Mouse (Mus musculus) MEL (cell line): ENCODE data around the gene Arhgef38. TPM values are rescaled to one million over a fixed set of nuclear protein-coding genes. Genes with fewer than 3 reads are reported as not detected.

Experiments
- DNase-seq: peaks from one replicate; pipeline ENCODE4 v3.0.0; 2011; ENCODE audit warnings: low read depth, low spot score
- H3K27ac ChIP-seq: 2 replicates; pipeline ENCODE4 v1.5.1; 2012; ENCODE audit warnings: low read depth, mild to moderate bottlenecking, control low read depth, low read length, moderate library complexity; ENCODE audit not compliant: control insufficient read depth
- H3K27me3 ChIP-seq, 2 experiments: fragments of 150-350 bp in 1 of 2; sonication (generic) in 1 of 2; 2 replicates each; pipeline ENCODE4 v1.6.1; 2012; ENCODE audit warnings: low read length in 2 of 2, mild to moderate bottlenecking in 2 of 2, improper control_type of control experiment in 1 of 2, moderate library complexity in 1 of 2; ENCODE audit not compliant: insufficient read depth in 2 of 2, control insufficient read depth in 1 of 2
- H3K36me3 ChIP-seq, 2 experiments: 2 replicates each; pipeline ENCODE4 v1.6.1; 2012 to 2014; ENCODE audit warnings: low read length in 2 of 2, improper control_type of control experiment in 1 of 2, inconsistent platforms in 1 of 2, mild to moderate bottlenecking in 1 of 2; ENCODE audit not compliant: insufficient read depth in 2 of 2, control insufficient read depth in 1 of 2
- H3K4me1 ChIP-seq, 2 experiments: fragments of 150-350 bp in 1 of 2; sonication (generic) in 1 of 2; 2 replicates each; pipeline ENCODE4 v1.6.1; 2012; ENCODE audit warnings: low read length in 2 of 2, improper control_type of control experiment in 1 of 2, mild to moderate bottlenecking in 1 of 2; ENCODE audit not compliant: insufficient read depth in 2 of 2, control insufficient read depth in 1 of 2
- H3K4me3 ChIP-seq, 2 experiments: fragments of 150-350 bp in 1 of 2; sonication (generic) in 1 of 2; 2 replicates each; pipeline ENCODE4 v1.5.1; 2012; ENCODE audit warnings: low read depth in 2 of 2, low read length in 2 of 2, mild to moderate bottlenecking in 2 of 2, moderate library complexity in 2 of 2, control low read depth in 1 of 2, improper control_type of control experiment in 1 of 2; ENCODE audit not compliant: control insufficient read depth in 1 of 2, insufficient read depth in 1 of 2
- H3K79me2 ChIP-seq: 2 replicates; pipeline ENCODE4 v1.6.1; 2012; ENCODE audit warnings: mild to moderate bottlenecking, low read length, moderate library complexity; ENCODE audit not compliant: control insufficient read depth, poor library complexity, insufficient read depth
- H3K9ac ChIP-seq: 2 replicates; pipeline ENCODE4 v1.6.1; 2012; ENCODE audit warnings: low read depth, mild to moderate bottlenecking, control low read depth, low read length, moderate library complexity; ENCODE audit not compliant: control insufficient read depth, poor library complexity, severe bottlenecking
- H3K9me3 ChIP-seq: fragments of 150-350 bp; sonication (generic); replicated peaks from 2 replicates; pipeline ENCODE4 v1.6.1; 2012; ENCODE audit warnings: mild to moderate bottlenecking, low read length, improper control_type of control experiment, moderate library complexity; ENCODE audit not compliant: insufficient read depth
- BHLHE40 ChIP-seq: IDR thresholded peaks from 2 replicates; pipeline ENCODE4 v1.6.1; 2012; ENCODE audit warnings: low read depth, mild to moderate bottlenecking, inconsistent platforms, low read length, improper control_type of control experiment, borderline replicate concordance
- CHD1 ChIP-seq: IDR thresholded peaks from 2 replicates; pipeline ENCODE4 v1.6.1; 2012; ENCODE audit warnings: low read depth, mild to moderate bottlenecking, inconsistent platforms, low read length, improper control_type of control experiment
- CHD2 ChIP-seq: IDR thresholded peaks from 2 replicates; pipeline ENCODE4 v1.6.1; 2011; ENCODE audit warnings: low read length, improper control_type of control experiment
- CTCF ChIP-seq, 3 experiments: IDR thresholded peaks in 2 of 3; conservative IDR thresholded peaks in 1 of 3; 2 replicates each; pipeline ENCODE4 v1.5.1; 2011 to 2012; ENCODE audit warnings: low read length in 3 of 3, low read depth in 2 of 3, mild to moderate bottlenecking in 2 of 3, improper control_type of control experiment in 1 of 3, inconsistent platforms in 1 of 3, mixed read lengths in 1 of 3, moderate library complexity in 1 of 3; ENCODE audit not compliant: control insufficient read depth in 1 of 3, insufficient read depth in 1 of 3, poor library complexity in 1 of 3, severe bottlenecking in 1 of 3
- ELF1 ChIP-seq: IDR thresholded peaks from 2 replicates; pipeline ENCODE4 v1.6.1; 2014; ENCODE audit warnings: low read depth, mild to moderate bottlenecking, inconsistent platforms, low read length, improper control_type of control experiment, moderate library complexity
- GABPA ChIP-seq: IDR thresholded peaks from 2 replicates; pipeline ENCODE4 v1.6.1; 2012; ENCODE audit warnings: low read depth, mild to moderate bottlenecking, inconsistent platforms, low read length, improper control_type of control experiment, moderate library complexity
- HCFC1 ChIP-seq: IDR thresholded peaks from 2 replicates; pipeline ENCODE4 v1.6.1; 2012; ENCODE audit warnings: low read depth, mild to moderate bottlenecking, inconsistent platforms, low read length, improper control_type of control experiment, moderate library complexity
- MAFK ChIP-seq: IDR thresholded peaks from 2 replicates; pipeline ENCODE4 v1.6.1; 2011; ENCODE audit warnings: low read depth, mild to moderate bottlenecking, low read length, improper control_type of control experiment, borderline replicate concordance
- MAX ChIP-seq: IDR thresholded peaks from 2 replicates; pipeline ENCODE4 v1.6.1; 2011; ENCODE audit warnings: low read length, improper control_type of control experiment
- MAZ ChIP-seq: IDR thresholded peaks from 2 replicates; pipeline ENCODE4 v1.6.1; 2012; ENCODE audit warnings: low read depth, mild to moderate bottlenecking, inconsistent platforms, low read length, improper control_type of control experiment
- MEF2A ChIP-seq: IDR thresholded peaks from 2 replicates; pipeline ENCODE4 v1.6.1; 2014; ENCODE audit warnings: low read depth, mild to moderate bottlenecking, inconsistent platforms, low read length, improper control_type of control experiment; ENCODE audit not compliant: poor library complexity, insufficient replicate concordance, severe bottlenecking; ENCODE audit errors: extremely low read depth
- MXI1 ChIP-seq: IDR thresholded peaks from 2 replicates; pipeline ENCODE4 v1.6.1; 2011; ENCODE audit warnings: mild to moderate bottlenecking, low read depth, low read length, improper control_type of control experiment
- MYC ChIP-seq: IDR thresholded peaks from 2 replicates; pipeline ENCODE4 v1.6.1; 2011; ENCODE audit warnings: low read depth, mild to moderate bottlenecking, low read length, improper control_type of control experiment, moderate library complexity
- NRF1 ChIP-seq: IDR thresholded peaks from 2 replicates; pipeline ENCODE4 v1.6.1; 2014; ENCODE audit warnings: low read depth, mild to moderate bottlenecking, inconsistent platforms, low read length, improper control_type of control experiment, moderate library complexity; ENCODE audit not compliant: poor library complexity, insufficient read depth, severe bottlenecking
- RAD21 ChIP-seq: IDR thresholded peaks from 2 replicates; pipeline ENCODE4 v1.6.1; 2011; ENCODE audit warnings: mild to moderate bottlenecking, low read depth, low read length, improper control_type of control experiment
- SIN3A ChIP-seq: IDR thresholded peaks from 2 replicates; pipeline ENCODE4 v1.6.1; 2012; ENCODE audit warnings: low read length, improper control_type of control experiment, inconsistent platforms
- SMC3 ChIP-seq: IDR thresholded peaks from 2 replicates; pipeline ENCODE4 v1.6.1; 2011; ENCODE audit warnings: low read depth, low read length, improper control_type of control experiment
- TAL1 ChIP-seq: IDR thresholded peaks from 2 replicates; pipeline ENCODE4 v1.6.1; 2012; ENCODE audit warnings: mild to moderate bottlenecking, inconsistent platforms, low read length, moderate library complexity, mixed read lengths
- UBTF ChIP-seq: IDR thresholded peaks from 2 replicates; pipeline ENCODE4 v1.6.1; 2012; ENCODE audit warnings: low read depth, mild to moderate bottlenecking, inconsistent platforms, low read length, improper control_type of control experiment, moderate library complexity, borderline replicate concordance; ENCODE audit not compliant: insufficient read depth
- USF2 ChIP-seq, 2 experiments: IDR thresholded peaks; 2 replicates each; pipeline ENCODE4 v1.6.1; 2011 to 2012; ENCODE audit warnings: improper control_type of control experiment in 2 of 2, low read length in 2 of 2, borderline replicate concordance in 1 of 2, inconsistent platforms in 1 of 2, low read depth in 1 of 2, mild to moderate bottlenecking in 1 of 2; ENCODE audit not compliant: insufficient read depth in 1 of 2
- ZC3H11A ChIP-seq: IDR thresholded peaks from 2 replicates; pipeline ENCODE4 v1.6.1; 2012; ENCODE audit warnings: low read depth, mild to moderate bottlenecking, inconsistent platforms, low read length, improper control_type of control experiment
- ZKSCAN1 ChIP-seq: IDR thresholded peaks from 2 replicates; pipeline ENCODE4 v1.6.1; 2012; ENCODE audit warnings: low read depth, mild to moderate bottlenecking, inconsistent platforms, low read length, improper control_type of control experiment, moderate library complexity
- ZNF384 ChIP-seq: IDR thresholded peaks from 2 replicates; pipeline ENCODE4 v1.6.1; 2012; ENCODE audit warnings: low read depth, mild to moderate bottlenecking, inconsistent platforms, low read length, improper control_type of control experiment
- polyA plus RNA-seq, 2 experiments: library from polyadenylated mRNA; stranded (reverse) in 1 of 2; unstranded in 1 of 2; fragments of >175 nt in 1 of 2; fragments of >200 nt in 1 of 2; gene quantifications; 2 replicates each; pipeline versions ENCODE4 v1.2.1 to v1.2.4; 2012; ENCODE audit warnings: low replicate concordance in 2 of 2, low read depth in 1 of 2; ENCODE audit not compliant: insufficient read length in 2 of 2, insufficient read depth in 1 of 2, missing spikeins in 1 of 2
- total RNA-seq: library from RNA; depleted of rRNA; stranded (reverse); fragments of 300-350 nt; gene quantifications from 2 replicates; pipeline ENCODE4 v1.2.3, GENCODE M21; 2012; rRNA removed

Gene Arhgef38
- total RNA-seq (not detected in 2 replicates), polyA plus RNA-seq (not detected)

GRCm38 (mm10) chr3:133234821-133235295 is at the start of gene Arhgef38:
Arhgef38 (minus strand) TSS chr3:133234949.
- no peak within 1 kb of the TSS for H3K27ac ChIP-seq
- no peaks in the 10 kb centered on the region for H3K4me1 ChIP-seq
- H3K36me3 ChIP-seq = no peaks in the 10 kb centered on the region
- H3K27me3 ChIP-seq = peaks cover 0 to 5% of the 10 kb centered on the region in 2 experiments; a peak in 3 of 4 replicates
- H3K79me2 ChIP-seq = no peaks in the 10 kb centered on the region
- DNase-seq = no peak
- no peaks in the 10 kb centered on the region for H3K9me3 ChIP-seq
- H3K4me3 ChIP-seq = no peak within 1 kb of the TSS
- TF ChIP-seq MYC (no peak), UBTF (no peak)
- H3K9ac ChIP-seq = no peak within 1 kb of the TSS

GRCm38 (mm10) chr3:133271887-133272286 is 37.1 kb upstream of the Arhgef38 start:
- Histone ChIP-seq H3K4me1 (no peaks in the 10 kb centered on the region), H3K36me3 (peaks cover 0 to 3% of the 10 kb centered on the region in 2 experiments; a peak in 1 of 4 replicates), H3K27ac (no peak overlapping the region), H3K9me3 (no peaks in the 10 kb centered on the region), H3K79me2 (no peaks in the 10 kb centered on the region)
- peak; percentile 79 for DNase-seq
- no peak for TF ChIP-seq MAZ
- no peak for TF ChIP-seq MEF2A
- TF ChIP-seq ZC3H11A = peak; percentile 75
- no peak for TF ChIP-seq MAFK
- peak; percentile 69 for TF ChIP-seq RAD21
- peak; percentile 91 for TF ChIP-seq SMC3
- TF ChIP-seq ZKSCAN1 = no peak
- no peak for TF ChIP-seq MAX
- TF ChIP-seq CHD2 = no peak
- no peak for TF ChIP-seq ZNF384
- peak; percentile 44 to 77 (median 51) for TF ChIP-seq CTCF (IDR thresholded peaks at IDR 0.05 in 2 of 3, conservative IDR thresholded peaks at IDR 0.05 in 1 of 3; ENCODE audit: control insufficient read depth in 1 of 3, insufficient read depth in 1 of 3, low read depth in 2 of 3, low read length in 3 of 3, poor library complexity in 1 of 3, severe bottlenecking in 1 of 3)
- no peak for TF ChIP-seq SIN3A
- no peak for TF ChIP-seq NRF1
- no peak for TF ChIP-seq CHD1
- TF ChIP-seq TAL1 = no peak
- TF ChIP-seq HCFC1 = no peak
- TF ChIP-seq ELF1 = no peak
- no peak for TF ChIP-seq MYC
- no peak for TF ChIP-seq MXI1
- no peak for TF ChIP-seq GABPA
- no peak for TF ChIP-seq USF2 (IDR thresholded peaks at IDR 0.05; ENCODE audit: borderline replicate concordance in 1 of 2, insufficient read depth in 1 of 2, low read depth in 1 of 2, low read length in 2 of 2)
- TF ChIP-seq BHLHE40 = no peak
- TF ChIP-seq, all 39 proteins: peak for 4
- no peak overlapping the region for H3K9ac ChIP-seq
- no peak overlapping the region for H3K4me3 ChIP-seq
- no peaks in the 10 kb centered on the region for H3K27me3 ChIP-seq
